23 mouse cellular contexts compared by ENCODE assay signal in genomic region chr10:125800572-125801114, GRCm38 (mm10).
A peak's percentile ranks its signal among the peaks of the same experiment; 100 is the strongest.
DNase-seq lines count a peak whose midpoint lies in the region; ATAC-seq lines count a peak whose summit lies in the region.
"Had no signal": no experiment of that assay in that cellular context is flagged by ENCODE, and none has a peak within 500 bp of the region (broad histone marks: within the 10 kb centered on the region; RNA-seq: fewer than 3 reads in every experiment).

No protein-coding gene starts in this region.

- H3K27me3 ChIP-seq in midbrain, embryonic 11.5 days (ENCODE audit: control insufficient read depth, insufficient read depth, low read length), result no peaks in the 10 kb centered on the region
- H3K27me3 ChIP-seq in midbrain, embryonic 15.5 days (replicated peaks), result no peaks in the 10 kb centered on the region
- H3K27me3 ChIP-seq in intestine, embryonic 15.5 days (replicated peaks), result no peaks in the 10 kb centered on the region
- no peaks in the 10 kb centered on the region for H3K27me3 ChIP-seq in limb, embryonic 10.5 days (ENCODE audit: low read depth, poor library complexity, severe bottlenecking)
- H3K27me3 ChIP-seq: embryonic facial prominence, embryonic 13.5 days; limb, embryonic 12.5 days; liver, embryonic 12.5 days had no signal

- no peak overlapping the region for H3K4me2 ChIP-seq in midbrain, embryonic 11.5 days
- no peak overlapping the region for H3K4me2 ChIP-seq in midbrain, embryonic 15.5 days
- H3K4me2 ChIP-seq in intestine, embryonic 15.5 days (replicated peaks), result no peak overlapping the region
- H3K4me2 ChIP-seq: embryonic facial prominence, embryonic 13.5 days; limb, embryonic 12.5 days; liver, embryonic 12.5 days; lung, embryonic 14.5 days had no signal

- DNase-seq in midbrain, embryonic 11.5 days (ENCODE audit: low spot score, missing footprints), result peak; percentile 89
- DNase-seq in ZHBTc4 (ENCODE audit: low read depth, low spot score) (peak; percentile 88), adipocyte (ENCODE audit: low spot score) (no peak)
- no peak for DNase-seq in limb, embryonic 10.5 days (ENCODE audit: low spot score)
- DNase-seq: cerebellum, adult 2 months; cerebellum, postnatal 36 days; gastrocnemius, adult 2 months; heart, adult 2 months; kidney, postnatal 36 days; layer of hippocampus, adult 9-11 months; lung, embryonic 14.5 days; lung, postnatal 4 days; midbrain, embryonic 14.5 days; right cerebral cortex, adult 18-20 months; thymus, postnatal 25 days had no signal

- no peaks in the 10 kb centered on the region for H3K9me3 ChIP-seq in midbrain, embryonic 11.5 days (ENCODE audit: control insufficient read depth, low read length)
- H3K9me3 ChIP-seq in midbrain, embryonic 15.5 days, result no peaks in the 10 kb centered on the region
- H3K9me3 ChIP-seq in intestine, embryonic 15.5 days, result no peaks in the 10 kb centered on the region
- no peaks in the 10 kb centered on the region for H3K9me3 ChIP-seq in limb, embryonic 10.5 days (replicated peaks)
- H3K9me3 ChIP-seq: embryonic facial prominence, embryonic 13.5 days; limb, embryonic 12.5 days; liver, embryonic 12.5 days had no signal

- H3K36me3 ChIP-seq in midbrain, embryonic 11.5 days (ENCODE audit: control insufficient read depth, insufficient read depth, low read length), result no peaks in the 10 kb centered on the region
- no peaks in the 10 kb centered on the region for H3K36me3 ChIP-seq in midbrain, embryonic 15.5 days (replicated peaks)
- H3K36me3 ChIP-seq in intestine, embryonic 15.5 days, result no peaks in the 10 kb centered on the region
- H3K36me3 ChIP-seq in limb, embryonic 10.5 days, result no peaks in the 10 kb centered on the region
- H3K36me3 ChIP-seq: embryonic facial prominence, embryonic 13.5 days; G1E; limb, embryonic 12.5 days; liver, embryonic 12.5 days had no signal

- H3K27ac ChIP-seq in midbrain, embryonic 11.5 days (ENCODE audit: low read depth, low read length), result no peak overlapping the region
- no peak overlapping the region for H3K27ac ChIP-seq in midbrain, embryonic 15.5 days
- H3K27ac ChIP-seq in intestine, embryonic 15.5 days, result no peak overlapping the region
- no peak overlapping the region for H3K27ac ChIP-seq in limb, embryonic 10.5 days
- H3K27ac ChIP-seq: embryonic facial prominence, embryonic 13.5 days; gastrocnemius, adult 2 months; heart, adult 2 months; limb, embryonic 12.5 days; liver, embryonic 12.5 days had no signal

- ATAC-seq in midbrain, embryonic 11.5 days (ENCODE audit: low FRiP score), result peak; percentile 63; the same call in 1 of the 2 replicates
- ATAC-seq in midbrain, embryonic 15.5 days (replicated peaks), result no peak
- ATAC-seq in intestine, embryonic 15.5 days, result peak; percentile 78
- ATAC-seq in megakaryocyte-erythroid progenitor cell, adult 5-6 weeks (replicated peaks; ENCODE audit: low FRiP score, low TSS enrichment, poor library complexity, severe bottlenecking), result no peak
- ATAC-seq: inflammation-experienced regulatory T-cells, adult 6 months; liver, embryonic 12.5 days had no signal

- 0 out of 2 replicates have a peak, but pooled peaks cover 3% of the 10 kb centered on the region for H3K4me1 ChIP-seq in midbrain, embryonic 11.5 days (ENCODE audit: control insufficient read depth, insufficient read depth, low read length)
- H3K4me1 ChIP-seq in midbrain, embryonic 15.5 days, result peaks cover 4% of the 10 kb centered on the region; the same call in 1 of the 2 replicates
- no peaks in the 10 kb centered on the region for H3K4me1 ChIP-seq in intestine, embryonic 15.5 days (replicated peaks)
- peaks cover 23% of the 10 kb centered on the region for H3K4me1 ChIP-seq in limb, embryonic 10.5 days
- H3K4me1 ChIP-seq: liver, embryonic 12.5 days had no signal

- H3K4me3 ChIP-seq in midbrain, embryonic 11.5 days (ENCODE audit: low read depth, low read length), result no peak overlapping the region
- no peak overlapping the region for H3K4me3 ChIP-seq in midbrain, embryonic 15.5 days
- H3K4me3 ChIP-seq in intestine, embryonic 15.5 days (replicated peaks), result no peak overlapping the region
- H3K4me3 ChIP-seq in limb, embryonic 10.5 days, result no peak overlapping the region
- H3K4me3 ChIP-seq: embryonic facial prominence, embryonic 13.5 days; gastrocnemius, adult 2 months; heart, adult 2 months; limb, embryonic 12.5 days; liver, embryonic 12.5 days had no signal

- WGBS in midbrain, embryonic 11.5 days, result 38% methylated on average over 2 of the region's 2 CpGs
- WGBS in midbrain, embryonic 15.5 days, result 38% methylated on average over 2 of the region's 2 CpGs
- 57% methylated on average over 2 of the region's 2 CpGs for WGBS in intestine, embryonic 15.5 days
- 63% methylated on average over 2 of the region's 2 CpGs for WGBS in limb, embryonic 10.5 days

- H3K9ac ChIP-seq in midbrain, embryonic 11.5 days (ENCODE audit: low read length), result no peak overlapping the region
- H3K9ac ChIP-seq in midbrain, embryonic 15.5 days, result no peak overlapping the region
- no peak overlapping the region for H3K9ac ChIP-seq in intestine, embryonic 15.5 days
- H3K9ac ChIP-seq: embryonic facial prominence, embryonic 13.5 days; limb, embryonic 12.5 days; liver, embryonic 12.5 days; lung, embryonic 14.5 days had no signal

Comparison
In these comparisons a context has a peak if more than half of its experiments do, and no peak if none do; other contexts are left out.
1. ATAC-seq: peak in midbrain, embryonic 11.5 days (single experiment) and intestine, embryonic 15.5 days (single experiment); none in midbrain, embryonic 15.5 days (single experiment) and megakaryocyte-erythroid progenitor cell, adult 5-6 weeks (single experiment).
2. DNase-seq: peak in midbrain, embryonic 11.5 days (single experiment) and ZHBTc4 (single experiment); none in adipocyte (single experiment) and limb, embryonic 10.5 days (single experiment).